Mouse (Mus musculus) lung, postnatal 10 days (tissue): ENCODE data around the gene Ppip5k1.

Source experiments
- DNase-seq: peaks from one replicate; pipeline ENCODE4 v3.0.0; 2021

Gene Ppip5k1

DNA sequence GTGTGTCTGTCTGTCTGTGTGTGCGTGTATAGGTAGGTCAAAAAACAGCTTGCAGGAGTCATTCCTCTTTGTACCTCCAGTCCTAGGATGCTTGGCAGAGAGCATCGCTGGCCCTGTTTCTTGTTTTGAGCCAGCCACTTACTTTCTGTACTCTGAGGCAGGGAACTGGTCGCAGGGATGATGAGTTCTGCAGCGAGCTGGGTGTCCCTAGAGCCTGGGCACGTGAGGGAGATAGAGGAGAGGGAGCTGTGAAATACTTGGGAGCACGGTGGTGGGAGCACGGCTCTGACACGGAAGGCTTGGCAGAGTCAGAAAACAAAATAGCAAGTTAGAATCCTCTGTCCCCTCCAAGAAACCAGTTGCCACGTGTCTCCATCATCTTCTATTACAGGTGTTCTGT is 57.5 kb downstream of the Ppip5k1 start:
- DNase-seq: no peak

DNA sequence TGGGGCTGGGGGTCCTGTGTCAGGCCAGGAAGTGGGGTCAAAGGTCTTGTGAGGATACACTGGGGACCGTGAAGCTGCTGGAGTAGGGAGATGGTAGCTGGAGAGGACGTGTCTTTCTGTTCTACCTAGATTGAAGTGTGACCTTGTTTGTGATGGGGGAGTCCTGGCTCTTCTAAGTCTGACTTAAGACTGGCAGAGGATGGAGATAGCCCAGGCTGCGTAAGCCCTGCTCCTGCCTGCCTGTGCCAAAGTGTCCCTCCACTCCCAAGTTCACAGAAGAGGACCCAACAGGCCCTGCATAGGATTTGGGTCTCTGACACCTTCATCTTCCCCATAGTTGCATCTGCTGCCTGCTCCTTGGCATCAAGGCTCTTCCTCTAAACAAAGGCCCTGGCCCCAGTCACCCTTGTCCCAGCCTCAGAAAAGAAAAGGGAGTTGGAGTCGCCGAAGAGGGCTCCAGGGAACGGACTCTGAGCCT is 58.4 kb downstream of the Ppip5k1 start:
- no peak for DNase-seq

GRCm38 (mm10) chr2:121295608-121296571 is 59.3 kb downstream of the Ppip5k1 start:
- DNase-seq: no peak

- DNase-seq: peak; percentile 68
These were observed 60.2 kb downstream of the Ppip5k1 start for GRCm38 (mm10) chr2:121294753-121295607.

GRCm38 (mm10) chr2:121294182-121294581 is 61.0 kb downstream of the Ppip5k1 start:
- peak; percentile 71 for DNase-seq

- no peak for DNase-seq
These were observed 62.7 kb downstream of the Ppip5k1 start for GRCm38 (mm10) chr2:121292316-121293013.

GRCm38 (mm10) chr2:121289730-121290540 is 65.3 kb downstream of the Ppip5k1 start:
- DNase-seq: no peak

- peak; percentile 94 for DNase-seq
These were observed 66.1 kb downstream of the Ppip5k1 start, which contains the start of gene Map1a for GRCm38 (mm10) chr2:121288901-121289729. Gene Map1a, plus strand, starts transcription at chr2:121289600.

DNA sequence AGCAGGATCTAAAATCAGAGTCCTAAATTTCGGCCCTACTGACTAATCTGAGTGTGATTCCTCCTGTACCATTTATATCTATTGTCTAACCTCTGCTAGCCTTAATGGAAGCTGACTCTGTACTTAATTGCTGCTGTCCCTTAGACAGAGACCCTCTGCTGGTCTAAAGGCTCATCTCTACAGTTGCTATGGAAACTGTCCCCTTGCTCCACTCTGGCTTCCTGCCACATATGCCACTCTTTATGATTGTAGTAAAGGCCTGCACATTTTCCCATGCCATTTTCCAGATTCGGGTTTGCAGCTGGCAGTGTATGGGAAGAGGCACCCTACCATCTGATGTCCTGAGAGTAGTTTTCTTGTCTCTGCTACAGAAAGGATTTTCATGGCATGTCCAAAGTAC is 67.3 kb downstream of the Ppip5k1 start:
- DNase-seq: no peak

- DNase-seq: no peak
These were observed 83.2 kb downstream of the Ppip5k1 start for GRCm38 (mm10) chr2:121271928-121272516.

DNA sequence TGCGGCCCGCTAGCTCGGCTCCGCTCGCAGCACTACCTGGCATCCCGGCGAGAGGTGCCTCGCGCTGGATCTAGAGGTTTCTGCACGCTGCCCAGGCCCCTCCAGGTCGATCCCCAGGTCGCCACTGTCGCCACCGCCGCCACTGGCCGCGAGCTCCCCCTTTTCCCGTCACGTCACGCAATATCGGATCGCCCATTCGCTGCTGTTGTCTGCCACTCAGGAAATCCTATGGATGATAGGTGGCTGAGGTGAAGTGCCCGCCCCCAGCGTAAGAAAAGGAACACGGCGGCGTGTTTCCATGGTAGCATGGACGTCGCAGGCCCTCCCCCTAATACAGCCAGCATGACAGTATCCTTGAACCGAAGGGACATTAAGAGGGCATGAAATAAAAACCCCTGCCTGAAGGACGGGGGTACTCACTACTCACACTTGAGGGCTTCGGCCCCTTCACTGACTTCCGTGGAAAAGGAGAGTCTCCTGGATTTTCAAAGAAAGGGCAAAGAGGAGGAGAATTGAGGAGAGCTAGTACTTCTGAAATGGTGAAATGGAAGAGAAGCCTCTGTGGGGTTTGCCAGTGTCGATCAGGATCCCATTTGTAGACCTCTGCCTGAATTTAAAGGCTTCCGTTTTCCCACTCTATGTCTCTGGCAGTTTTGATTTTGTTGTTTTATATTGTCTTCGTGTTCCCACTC is 83.8 kb downstream of the Ppip5k1 start, which contains the start of gene Trp53bp1:
TSS of gene Trp53bp1 (minus strand) at position 172 of the 692 bp plus-strand sequence.
- DNase-seq: peak; percentile 97

DNA sequence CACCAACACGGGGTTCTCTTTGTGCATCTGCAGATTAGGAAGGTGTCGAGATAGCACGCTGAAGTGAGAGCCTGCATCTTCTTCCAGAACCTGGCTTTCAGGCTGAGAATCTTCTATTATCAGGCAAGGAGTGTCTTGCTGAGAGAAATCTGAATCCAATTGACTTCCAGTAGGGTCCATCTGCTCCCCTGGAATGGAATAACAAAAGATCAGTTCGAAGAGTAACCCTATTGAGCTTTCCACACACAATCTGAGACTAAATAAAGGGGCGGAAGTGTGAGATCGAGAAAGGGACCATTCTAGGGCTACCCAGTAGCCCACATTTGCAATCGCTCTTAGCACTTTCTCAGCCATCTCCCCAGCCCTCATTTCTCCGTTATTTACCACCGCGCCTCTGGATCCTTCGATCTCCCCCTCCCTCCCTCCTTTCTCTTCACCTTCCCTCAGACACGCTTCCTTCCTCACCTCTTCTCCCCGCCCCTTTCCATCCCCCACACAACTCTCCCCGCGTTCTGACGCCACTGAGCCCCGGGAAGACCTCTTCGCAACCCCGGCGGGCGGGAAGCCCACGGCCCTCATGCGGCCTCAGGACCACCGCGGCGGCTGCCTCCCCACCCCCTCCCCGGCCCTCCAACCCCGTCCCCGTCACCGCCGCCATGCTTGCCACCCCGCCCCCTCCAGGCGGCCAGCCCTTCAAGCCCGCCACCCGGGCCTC is 84.5 kb downstream of the Ppip5k1 start:
- no peak for DNase-seq

DNA sequence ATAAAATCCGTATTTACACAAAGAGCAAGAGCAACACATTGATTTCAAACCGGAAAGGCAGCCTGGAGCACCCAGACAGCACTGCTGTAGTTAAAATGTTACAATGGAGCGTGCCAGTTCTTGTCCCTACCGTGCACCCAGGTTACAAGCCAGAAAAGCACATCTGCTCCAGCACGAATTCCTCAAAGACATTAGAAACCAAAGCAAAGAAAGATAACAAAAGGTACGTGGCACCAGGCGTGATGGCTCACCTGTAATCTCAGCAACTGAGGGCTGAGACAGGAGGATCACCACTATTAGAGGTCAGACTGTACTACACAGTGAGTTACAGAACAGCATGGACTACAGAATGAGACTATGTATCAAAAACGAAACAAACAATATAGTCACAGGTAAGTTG is 86.8 kb downstream of the Ppip5k1 start:
- DNase-seq: no peak
